Mouse (Mus musculus) limb, embryonic 15.5 days (tissue): ENCODE results near the gene Gm20388. TPM values are rescaled to one million over a fixed set of nuclear protein-coding genes. Genes with fewer than 3 reads are reported as not detected.

ENCODE experiments used
- ATAC-seq: fragments of 200-750 bp; cut with Nextera tagmentation; 2 replicates; pipeline ENCODE4 v1.8.0; 2017; ENCODE audit warnings: low read depth, moderate TSS enrichment; ENCODE audit not compliant: insufficient number of reproducible peaks, low FRiP score, low TSS enrichment
- H3K27ac ChIP-seq: fragments of 300-500 bp; sonication (generic); 2 replicates; pipeline ENCODE4 v1.5.1; 2015; ENCODE audit warnings: moderate library complexity, mild to moderate bottlenecking, inconsistent platforms
- H3K27me3 ChIP-seq: fragments of 300-500 bp; sonication (generic); 2 replicates; pipeline ENCODE4 v1.6.1; 2015; ENCODE audit warnings: inconsistent platforms
- H3K36me3 ChIP-seq: fragments of 300-500 bp; sonication (generic); 2 replicates; pipeline ENCODE4 v1.6.1; 2015; ENCODE audit warnings: inconsistent platforms
- H3K4me1 ChIP-seq: fragments of 300-500 bp; sonication (generic); 2 replicates; pipeline ENCODE4 v1.6.1; 2015; ENCODE audit warnings: inconsistent platforms
- H3K4me2 ChIP-seq: fragments of 300-500 bp; sonication (generic); 2 replicates; pipeline ENCODE4 v1.6.1; 2015; ENCODE audit warnings: mild to moderate bottlenecking, inconsistent platforms
- H3K4me3 ChIP-seq: fragments of 300-500 bp; sonication (generic); 2 replicates; pipeline ENCODE4 v1.5.1; 2015; ENCODE audit warnings: mild to moderate bottlenecking, inconsistent platforms
- H3K9ac ChIP-seq: fragments of 300-500 bp; sonication (generic); 2 replicates; pipeline ENCODE4 v1.6.1; 2015; ENCODE audit warnings: inconsistent platforms
- H3K9me3 ChIP-seq: fragments of 300-500 bp; sonication (generic); 2 replicates; pipeline ENCODE4 v1.6.1; 2016; ENCODE audit warnings: inconsistent platforms
- WGBS: fragments of 180-500 bp; shearing (Covaris S2); methylation state at CpG from one replicate; pipeline ENCODE4 v1.1.7; 2015; 5-methylcytosine and 5-hydroxymethylcytosine counted together
- polyA plus RNA-seq: library from polyadenylated mRNA; unstranded; fragments of >200 nt; fragmentation: Nextera tagmentation; extraction: Ambion mirVana; gene quantifications from 2 replicates; pipeline ENCODE4 v1.2.1, GENCODE M21; 2015

Gene Gm20388
- polyA plus RNA-seq, 1 experiment from 2014 or later, result 4.9 TPM

DNA sequence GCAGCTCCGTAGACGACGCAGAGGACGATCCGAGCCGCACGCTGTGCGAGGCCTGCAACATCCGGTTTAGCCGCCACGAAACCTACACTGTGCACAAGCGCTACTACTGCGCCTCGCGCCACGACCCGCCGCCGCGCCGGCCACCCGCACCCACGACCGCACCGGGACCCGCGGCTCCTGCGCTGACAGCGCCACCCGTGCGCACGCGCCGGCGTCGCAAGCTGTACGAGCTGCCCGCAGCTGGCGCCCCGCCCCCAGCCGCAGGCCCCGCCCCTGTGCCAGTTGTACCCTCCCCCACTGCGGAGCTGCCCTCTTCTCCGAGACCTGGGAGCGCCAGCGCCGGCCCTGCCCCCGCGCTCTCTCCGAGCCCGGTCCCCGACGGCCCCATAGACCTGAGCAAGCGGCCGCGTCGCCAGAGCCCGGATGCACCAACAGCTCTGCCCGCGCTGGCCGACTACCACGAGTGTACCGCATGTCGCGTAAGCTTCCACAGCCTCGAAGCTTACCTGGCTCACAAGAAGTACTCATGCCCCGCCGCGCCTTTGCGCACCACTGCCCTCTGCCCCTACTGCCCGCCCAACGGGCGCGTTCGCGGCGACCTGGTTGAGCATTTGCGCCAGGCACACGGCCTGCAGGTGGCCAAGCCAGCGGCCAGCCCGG, 2425.7 kb downstream of the Gm20388 start:
- Histone ChIP-seq H3K36me3 (peaks cover 10% of the 10 kb centered on the region; the same call in 1 of the 2 replicates), H3K27me3 (peaks cover 55% of the 10 kb centered on the region), H3K9ac (peak overlapping the region; percentile 33), H3K4me3 (peak overlapping the region; percentile 59), H3K4me2 (peak overlapping the region; percentile 96), H3K27ac (no peak overlapping the region), H3K9me3 (no peaks in the 10 kb centered on the region), H3K4me1 (peaks cover 20% of the 10 kb centered on the region)
- 7% methylated on average over 77 of the region's 81 CpGs for WGBS
- ATAC-seq, result peak; percentile 37; the same call in 1 of the 2 replicates

DNA sequence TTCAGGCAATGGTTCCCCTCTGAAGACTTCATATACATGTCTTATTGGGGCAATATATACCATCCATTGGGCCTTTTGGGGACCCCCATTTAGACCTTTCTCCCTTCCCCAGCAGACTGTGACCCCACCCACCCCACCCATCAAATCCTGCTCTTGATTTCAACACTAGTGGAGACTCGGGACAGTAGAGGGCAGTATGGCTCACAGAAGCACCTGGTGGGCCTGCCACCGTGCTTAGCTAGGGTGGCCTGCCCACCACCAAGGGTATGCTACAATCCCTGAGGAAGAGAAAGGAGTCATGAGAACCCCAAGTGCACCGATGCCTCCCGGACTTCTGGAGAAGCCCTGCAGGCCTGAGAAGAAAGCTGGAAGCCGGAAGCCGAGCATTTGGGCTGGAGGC, 2428.2 kb downstream of the Gm20388 start:
- no peak overlapping the region for H3K9ac ChIP-seq
- WGBS, result 44% methylated on average over 6 of the region's 6 CpGs
- no peak overlapping the region for H3K4me3 ChIP-seq
- no peaks in the 10 kb centered on the region for H3K9me3 ChIP-seq
- H3K36me3 ChIP-seq, result peaks cover 10% of the 10 kb centered on the region; the same call in 1 of the 2 replicates
- peaks cover 39% of the 10 kb centered on the region for H3K4me1 ChIP-seq
- H3K27ac ChIP-seq, result no peak overlapping the region
- no peak overlapping the region for H3K4me2 ChIP-seq
- peaks cover 71% of the 10 kb centered on the region for H3K27me3 ChIP-seq
- no peak for ATAC-seq

- ATAC-seq, result no peak
- no peak overlapping the region for H3K27ac ChIP-seq
- no peak overlapping the region for H3K4me3 ChIP-seq
- no peak overlapping the region for H3K4me2 ChIP-seq
- peaks cover 48% of the 10 kb centered on the region for H3K4me1 ChIP-seq
- 86% methylated on average over 3 of the region's 3 CpGs for WGBS
- H3K36me3 ChIP-seq, result 0 out of 2 replicates have a peak, but pooled peaks cover 3% of the 10 kb centered on the region
- peaks cover 60% of the 10 kb centered on the region for H3K27me3 ChIP-seq
- H3K9ac ChIP-seq, result no peak overlapping the region
- H3K9me3 ChIP-seq, result no peaks in the 10 kb centered on the region
These were observed 2430.1 kb downstream of the Gm20388 start for GRCm38 (mm10) chr8:122340761-122341160.

- no peak for ATAC-seq
- H3K27me3 ChIP-seq, result peaks cover 51% of the 10 kb centered on the region
- H3K27ac ChIP-seq, result no peak overlapping the region
- no peak overlapping the region for H3K9ac ChIP-seq
- no peaks in the 10 kb centered on the region for H3K9me3 ChIP-seq
- 0 out of 2 replicates have a peak, but pooled peaks cover 3% of the 10 kb centered on the region for H3K36me3 ChIP-seq
- no peak overlapping the region for H3K4me2 ChIP-seq
- 88% methylated on average over 6 of the region's 6 CpGs for WGBS
- no peak overlapping the region for H3K4me3 ChIP-seq
- peaks cover 38% of the 10 kb centered on the region for H3K4me1 ChIP-seq
These were observed 2431.1 kb downstream of the Gm20388 start for GRCm38 (mm10) chr8:122341790-122342189.

DNA sequence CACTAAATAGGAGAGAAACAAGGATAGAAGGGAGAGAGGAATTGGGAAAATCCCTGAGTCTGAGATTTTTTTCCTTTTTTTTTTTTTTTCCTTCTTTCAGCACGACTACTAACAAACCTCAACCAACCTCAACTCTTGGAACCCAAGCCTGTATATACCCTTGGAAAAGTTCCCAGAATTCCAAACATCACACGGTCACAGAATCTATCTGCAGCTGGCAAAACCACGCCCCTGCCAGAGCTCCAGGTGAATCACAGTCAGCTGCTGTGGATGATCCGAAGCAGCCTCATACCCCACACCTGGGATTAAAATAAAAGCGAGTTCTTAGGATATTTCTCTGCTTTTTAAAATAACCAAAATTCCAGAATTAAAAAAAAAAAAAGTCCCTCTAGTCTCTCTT, 2431.7 kb downstream of the Gm20388 start:
- 20% methylated on average over 5 of the region's 5 CpGs for WGBS
- no peak overlapping the region for H3K9ac ChIP-seq
- no peak for ATAC-seq
- no peaks in the 10 kb centered on the region for H3K9me3 ChIP-seq
- no peak overlapping the region for H3K4me3 ChIP-seq
- no peak overlapping the region for H3K4me2 ChIP-seq
- H3K36me3 ChIP-seq, result 0 out of 2 replicates have a peak, but pooled peaks cover 3% of the 10 kb centered on the region
- peaks cover 45% of the 10 kb centered on the region for H3K27me3 ChIP-seq
- peaks cover 36% of the 10 kb centered on the region for H3K4me1 ChIP-seq
- H3K27ac ChIP-seq, result no peak overlapping the region

- Histone ChIP-seq H3K9ac (peak overlapping the region; percentile 27; the same call in 1 of the 2 replicates), H3K27me3 (peaks cover 41% of the 10 kb centered on the region), H3K4me3 (peak overlapping the region; percentile 32; the same call in 1 of the 2 replicates)
These were observed 2432.2 kb downstream of the Gm20388 start for GRCm38 (mm10) chr8:122342806-122343209.

GRCm38 (mm10) chr8:122343341-122343740, 2432.7 kb downstream of the Gm20388 start:
- H3K27me3 ChIP-seq, result peaks cover 36% of the 10 kb centered on the region
- H3K27ac ChIP-seq, result peak overlapping the region; percentile 68

More at GRCm38 (mm10) chr8:122342806-122343209, 2432.2 kb downstream of the Gm20388 start:
- Histone ChIP-seq H3K4me1 (peaks cover 36% of the 10 kb centered on the region), H3K27ac (peak overlapping the region; percentile 68), H3K9me3 (no peaks in the 10 kb centered on the region), H3K4me2 (peak overlapping the region; percentile 48), H3K36me3 (no peaks in the 10 kb centered on the region)
- 2% methylated on average over 9 of the region's 9 CpGs for WGBS
- ATAC-seq, result no peak

GRCm38 (mm10) chr8:122343758-122344157, 2433.1 kb downstream of the Gm20388 start:
- no peaks in the 10 kb centered on the region for H3K36me3 ChIP-seq
- no peaks in the 10 kb centered on the region for H3K9me3 ChIP-seq
- whole genome bisulfite sequencing, result 0% methylated on average over 13 of the region's 14 CpGs
- ATAC-seq, result 0 out of 2 replicates have a peak, but pooled peaks have one; percentile 15
- peak overlapping the region; percentile 8; the same call in 1 of the 2 replicates for H3K9ac ChIP-seq
- peak overlapping the region; percentile 32 for H3K4me3 ChIP-seq
- H3K4me1 ChIP-seq, result peaks cover 36% of the 10 kb centered on the region
- peaks cover 32% of the 10 kb centered on the region; the same call in 1 of the 2 replicates for H3K27me3 ChIP-seq
- H3K4me2 ChIP-seq, result peak overlapping the region; percentile 48
- H3K27ac ChIP-seq, result peak overlapping the region; percentile 68

More at GRCm38 (mm10) chr8:122343341-122343740, 2432.7 kb downstream of the Gm20388 start:
- ATAC-seq, result no peak
- 4% methylated on average over 11 of the region's 11 CpGs for WGBS
- peaks cover 36% of the 10 kb centered on the region for H3K4me1 ChIP-seq
- peak overlapping the region; percentile 48 for H3K4me2 ChIP-seq
- peak overlapping the region; percentile 32 for H3K4me3 ChIP-seq
- H3K9me3 ChIP-seq, result no peaks in the 10 kb centered on the region
- H3K36me3 ChIP-seq, result no peaks in the 10 kb centered on the region
- H3K9ac ChIP-seq, result no peak overlapping the region

DNA sequence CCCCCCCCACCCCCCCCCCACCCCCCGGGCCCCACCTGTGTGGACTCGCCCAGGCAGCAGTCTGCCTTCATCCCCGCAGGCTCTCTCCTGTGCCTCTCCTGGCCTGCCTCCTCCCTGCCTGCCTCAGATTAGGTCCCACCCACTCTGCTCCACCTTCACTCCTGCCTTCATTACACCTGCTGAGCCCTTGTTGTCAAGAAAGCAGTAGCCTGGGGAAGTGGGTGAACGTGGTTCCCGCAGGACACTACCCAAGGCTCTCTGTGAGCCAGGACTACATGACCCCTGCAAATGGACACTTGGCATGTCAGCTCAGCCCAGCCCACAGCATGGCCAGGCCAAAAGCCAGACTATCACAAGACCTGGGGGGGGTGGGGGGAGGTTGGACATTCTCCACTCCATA, 2433.6 kb downstream of the Gm20388 start:
- no peak overlapping the region for H3K9ac ChIP-seq
- 0% methylated on average over 2 of the region's 5 CpGs for WGBS
- H3K4me1 ChIP-seq, result peaks cover 36% of the 10 kb centered on the region
- H3K4me3 ChIP-seq, result no peak overlapping the region
- H3K36me3 ChIP-seq, result no peaks in the 10 kb centered on the region
- no peaks in the 10 kb centered on the region for H3K9me3 ChIP-seq
- H3K4me2 ChIP-seq, result no peak overlapping the region
- peaks cover 32% of the 10 kb centered on the region; the same call in 1 of the 2 replicates for H3K27me3 ChIP-seq
- ATAC-seq, result peak; percentile 53; the same call in 1 of the 2 replicates
- no peak overlapping the region for H3K27ac ChIP-seq

DNA sequence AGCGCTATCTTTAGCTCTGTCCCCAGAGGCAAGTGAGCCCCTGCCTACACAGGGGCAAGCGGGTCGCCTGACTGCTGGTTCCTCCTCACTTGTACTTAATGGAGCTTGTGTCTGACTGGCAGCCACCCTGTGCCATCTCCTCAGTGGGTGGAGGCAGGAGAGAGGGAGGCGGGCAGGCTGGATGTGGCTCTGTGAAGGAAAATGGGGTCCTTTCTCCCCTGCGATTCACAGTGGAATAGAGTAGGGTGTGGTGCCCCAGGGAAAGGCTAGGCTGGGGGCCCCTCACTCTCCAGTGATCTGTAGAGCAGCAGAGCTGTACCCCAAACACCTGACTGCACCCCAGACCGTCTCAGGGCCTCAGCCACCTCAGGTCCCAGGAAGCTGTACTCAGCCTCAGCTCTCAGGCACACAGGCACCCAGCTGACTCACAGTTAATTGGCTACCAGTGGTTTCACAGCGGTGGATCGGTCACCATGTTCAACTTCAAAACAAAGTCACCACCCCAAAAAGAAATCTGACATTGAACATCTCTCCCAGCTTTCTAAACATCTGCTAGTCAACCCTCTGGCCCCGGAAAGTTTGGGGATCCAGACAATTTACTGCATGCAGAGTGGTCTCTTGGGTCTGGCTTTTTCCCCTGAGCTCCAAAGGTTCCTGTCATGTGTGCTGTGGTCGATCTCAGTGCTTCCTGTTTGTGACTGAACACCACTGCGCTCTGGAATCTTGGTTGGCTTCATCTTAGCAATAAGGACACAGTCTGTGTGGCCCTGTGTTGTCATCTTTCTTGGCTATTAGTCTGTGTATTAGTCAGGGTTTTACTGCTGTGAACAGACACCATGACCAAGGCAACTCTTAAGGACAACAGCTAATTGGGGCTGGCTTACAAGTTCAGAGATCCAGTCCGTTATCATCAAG, 2434.8 kb downstream of the Gm20388 start:
- Histone ChIP-seq H3K27me3 (peaks cover 27% of the 10 kb centered on the region; the same call in 1 of the 2 replicates), H3K27ac (no peak overlapping the region), H3K36me3 (no peaks in the 10 kb centered on the region), H3K4me2 (no peak overlapping the region), H3K4me1 (peaks cover 36% of the 10 kb centered on the region), H3K9ac (no peak overlapping the region), H3K9me3 (no peaks in the 10 kb centered on the region), H3K4me3 (no peak overlapping the region)
- no peak for ATAC-seq
- 53% methylated on average over 12 of the region's 12 CpGs for WGBS

DNA sequence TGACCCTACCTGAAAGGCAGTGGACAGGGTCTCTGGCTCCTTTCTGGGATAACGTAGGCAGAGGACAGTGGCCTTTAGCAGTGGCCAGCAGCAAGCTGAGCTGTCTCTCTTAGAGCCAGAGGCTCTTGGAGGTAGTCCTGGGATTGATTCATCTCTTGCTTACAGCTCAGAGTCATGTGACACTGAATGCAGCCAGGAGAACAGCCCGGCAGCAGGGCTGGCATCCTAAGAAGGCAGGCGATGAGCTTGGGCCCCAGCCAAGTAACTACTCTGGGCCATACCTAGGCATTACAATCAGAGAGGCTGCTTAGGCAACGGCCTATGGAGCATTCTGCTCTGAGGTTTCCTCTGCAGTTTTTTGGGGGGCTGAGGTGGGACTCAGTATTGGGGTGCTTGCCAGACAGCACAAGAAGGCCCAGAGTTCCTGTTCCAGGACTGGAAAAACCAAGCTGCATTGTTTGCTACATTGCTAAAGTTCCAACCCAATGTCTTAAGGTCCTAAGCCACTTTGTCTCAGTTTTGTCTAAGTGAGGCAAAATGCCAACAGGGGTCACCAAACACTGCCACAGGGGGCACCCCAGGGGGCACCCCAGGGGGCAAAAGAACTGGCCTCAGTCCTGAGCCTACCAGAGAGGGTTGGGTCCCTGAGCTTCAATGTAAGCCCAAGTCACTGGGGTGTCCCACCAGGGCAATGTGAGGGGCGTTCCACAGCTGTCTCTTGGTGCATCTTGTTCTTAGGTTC, 2437.3 kb downstream of the Gm20388 start:
- Histone ChIP-seq H3K27me3 (peaks cover 17% of the 10 kb centered on the region; the same call in 1 of the 2 replicates), H3K9me3 (no peaks in the 10 kb centered on the region), H3K4me3 (no peak overlapping the region), H3K4me1 (peaks cover 25% of the 10 kb centered on the region), H3K9ac (no peak overlapping the region), H3K27ac (no peak overlapping the region), H3K36me3 (no peaks in the 10 kb centered on the region), H3K4me2 (no peak overlapping the region)
- 71% methylated on average over 5 of the region's 5 CpGs for WGBS
- ATAC-seq, result no peak
